Mouse (Mus musculus) duodenum, adult 2 months (tissue): ENCODE results near the gene Zfp931. TPM values are rescaled to one million over a fixed set of nuclear protein-coding genes. Genes with fewer than 3 reads are reported as not detected.

Source experiments
- polyA plus RNA-seq: library from polyadenylated mRNA; depleted of rRNA; stranded (reverse); fragments of >200 nt; gene quantifications from 2 replicates; pipeline ENCODE4 v1.2.3, GENCODE M21; 2012; ENCODE audit warnings: low replicate concordance; rRNA removed

Gene Zfp931
- not detected in 2 replicates for polyA plus RNA-seq

GRCm38 (mm10) chr2:178078166-178078717, at the start of gene Zfp931:
TSS of gene Zfp931 (minus strand) at chr2:178078476.

GRCm38 (mm10) chr2:178118801-178119560, 40.7 kb upstream of the Zfp931 start, which contains the start of gene Phactr3:
TSS of gene Phactr3 (plus strand) at chr2:178118975.

GRCm38 (mm10) chr2:178023011-178023611, 55.2 kb downstream of the Zfp931 start, which contains the start of gene Zfp971:
TSS of gene Zfp971 (plus strand) at chr2:178023284.

Other genes starting within 250 kb of the Zfp931 start
- gene Gm14325, start 238.1 kb downstream of the Zfp931 start, polyA plus RNA-seq = not detected in 2 replicates
- gene Gm14327, start 181.4 kb downstream of the Zfp931 start, polyA plus RNA-seq = 0.12 TPM in 1 of 2 replicates, not detected in the other
- gene Zfp972, start 152.9 kb downstream of the Zfp931 start, polyA plus RNA-seq = not detected in 2 replicates
- 0.14 TPM in 1 of 2 replicates, not detected in the other for gene Gm14326, start 121.2 kb downstream of the Zfp931 start, polyA plus RNA-seq
- not detected in 2 replicates for gene Zfp971, start 55.2 kb downstream of the Zfp931 start, polyA plus RNA-seq
- 0.13 and 0.14 TPM in 2 replicates for gene Phactr3, start 40.5 kb upstream of the Zfp931 start, polyA plus RNA-seq